ENCODE assay signal across 8 mouse cellular contexts in the genomic region with DNA sequence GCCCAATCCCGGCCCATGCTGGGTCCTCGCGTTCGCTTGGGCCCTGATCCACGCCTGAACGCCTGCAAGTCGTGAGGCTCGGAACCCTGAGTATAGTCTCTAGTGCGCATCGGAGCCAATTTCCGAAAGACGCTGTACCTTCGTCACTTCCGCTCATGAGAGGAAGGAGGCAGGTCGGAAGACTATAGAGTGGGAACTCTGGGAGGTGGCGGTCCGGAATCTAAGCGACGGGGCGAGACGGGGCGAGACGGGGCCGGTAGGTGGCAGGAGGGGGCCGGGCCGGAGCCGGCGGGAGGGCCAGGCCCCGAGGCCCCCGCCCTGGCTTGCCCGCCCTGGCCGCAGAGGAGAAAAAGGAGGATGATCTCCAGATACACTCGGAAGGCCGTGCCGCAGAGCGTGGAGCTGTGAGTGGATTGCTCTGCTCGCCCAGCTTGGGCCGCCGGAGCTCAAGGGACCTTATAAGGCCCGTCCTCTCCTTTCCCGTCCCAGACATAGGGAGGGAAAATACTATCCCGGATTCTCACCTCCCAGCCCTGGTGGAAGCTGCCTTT. TPM values are rescaled to one million over a fixed set of nuclear protein-coding genes. Genes with fewer than 3 reads are reported as not detected.
A peak's percentile ranks its signal among the peaks of the same experiment; 100 is the strongest.
DNase-seq lines count a peak whose midpoint lies in the region; ATAC-seq and TF ChIP-seq lines count a peak whose summit lies in the region.

TSS of gene Ecd (minus strand) at position 131 of the 551 bp plus-strand sequence.
TSS of gene Fam149b (plus strand) at position 172 of the 551 bp plus-strand sequence.

- DNase-seq in G1E (ENCODE audit: low spot score): peak; percentile 81
- peak; percentile 86 to 91 for DNase-seq in cerebellum, adult 18-20 months
- DNase-seq in heart, postnatal 36 days: peak; percentile 91 to 94
- DNase-seq in layer of hippocampus, adult 2 months (ENCODE audit: low spot score in 2 of 2): peak; percentile 92
- peak; percentile 99 for DNase-seq in lung, embryonic 14.5 days
- peak; percentile 89 for DNase-seq in thymus, adult 2 months

- peaks cover 24% of the 10 kb centered on the region for H3K4me1 ChIP-seq in G1E (ENCODE audit: insufficient read depth, low read depth, low read length)
- H3K4me1 ChIP-seq in forebrain, embryonic 16.5 days (replicated peaks; ENCODE audit: control insufficient read depth, insufficient read depth, low read length): peaks cover 19% of the 10 kb centered on the region
- peaks cover 5% of the 10 kb centered on the region; the same call in 1 of the 2 replicates for H3K4me1 ChIP-seq in lung, embryonic 14.5 days (ENCODE audit: insufficient read depth)
- H3K4me1 ChIP-seq in olfactory bulb, adult 2 months (ENCODE audit: control insufficient read depth, insufficient read depth, low read length): peaks cover 2% of the 10 kb centered on the region; the same call in 1 of the 2 replicates
- no peaks in the 10 kb centered on the region for H3K4me1 ChIP-seq in thymus, adult 2 months (replicated peaks; ENCODE audit: control insufficient read depth, insufficient read depth, low read length)

- H3K9ac ChIP-seq in forebrain, embryonic 16.5 days (replicated peaks; ENCODE audit: low read depth, low read length): peak within 1 kb of the TSS; percentile 99
- peak within 1 kb of the TSS; percentile 96 for H3K9ac ChIP-seq in lung, embryonic 14.5 days

- peak within 1 kb of the TSS; percentile 80 for H3K4me3 ChIP-seq in G1E (ENCODE audit: low read depth, low read length)
- peak within 1 kb of the TSS; percentile 95 for H3K4me3 ChIP-seq in forebrain, embryonic 16.5 days (replicated peaks; ENCODE audit: low read length)
- peak within 1 kb of the TSS; percentile 98 for H3K4me3 ChIP-seq in layer of hippocampus, adult 2 months
- H3K4me3 ChIP-seq in lung, embryonic 14.5 days (ENCODE audit: low read depth, low read length): peak within 1 kb of the TSS; percentile 75
- H3K4me3 ChIP-seq in olfactory bulb, adult 2 months (ENCODE audit: insufficient read depth, low read depth, low read length): peak within 1 kb of the TSS; percentile 97
- peak within 1 kb of the TSS; percentile 91 for H3K4me3 ChIP-seq in thymus, adult 2 months (ENCODE audit: control insufficient read depth, insufficient read depth, low read length)

- peak within 1 kb of the TSS; percentile 92 for H3K4me2 ChIP-seq in forebrain, embryonic 16.5 days (ENCODE audit: low read length)
- peak within 1 kb of the TSS; percentile 70 for H3K4me2 ChIP-seq in lung, embryonic 14.5 days

- ATAC-seq in G1E (ENCODE audit: extremely low read depth, insufficient number of reproducible peaks, low FRiP score, poor library complexity, severe bottlenecking): peak; percentile 99
- ATAC-seq in forebrain, embryonic 16.5 days: peak; percentile 100
- ATAC-seq in lung, embryonic 14.5 days (ENCODE audit: insufficient read depth): peak; percentile 99

- TF ChIP-seq POLR2A in olfactory bulb, adult 2 months (IDR thresholded peaks at IDR 0.05; ENCODE audit: insufficient read depth, low read depth, low read length): peak; percentile 63; the same call in 1 of the 2 replicates
- TF ChIP-seq POLR2A in thymus, adult 2 months (IDR thresholded peaks at IDR 0.05; ENCODE audit: control insufficient read depth, extremely low read depth, insufficient read depth, low read length, poor library complexity): peak; percentile 32

- TF ChIP-seq CTCF in G1E (IDR thresholded peaks at IDR 0.05; ENCODE audit: low read depth, low read length): no peak
- peak; percentile 69 for TF ChIP-seq CTCF in layer of hippocampus, adult 2 months (conservative IDR thresholded peaks at IDR 0.05)
- peak; percentile 56 for TF ChIP-seq CTCF in lung, embryonic 14.5 days (IDR thresholded peaks at IDR 0.05; ENCODE audit: low read depth)
- peak; percentile 28; the same call in 1 of the 2 replicates for TF ChIP-seq CTCF in olfactory bulb, adult 2 months (IDR thresholded peaks at IDR 0.05; ENCODE audit: insufficient read depth, low read depth, low read length)
- TF ChIP-seq CTCF in thymus, adult 2 months (IDR thresholded peaks at IDR 0.05; ENCODE audit: borderline replicate concordance, control insufficient read depth, extremely low read depth, insufficient read depth, low read length, poor library complexity): 0 out of 2 replicates have a peak, but pooled peaks have one; percentile 32

- peaks cover 3% of the 10 kb centered on the region; the same call in 1 of the 2 replicates for H3K9me3 ChIP-seq in G1E (replicated peaks)
- no peaks in the 10 kb centered on the region for H3K9me3 ChIP-seq in forebrain, embryonic 16.5 days (ENCODE audit: control insufficient read depth, low read length)
- no peaks in the 10 kb centered on the region for H3K9me3 ChIP-seq in lung, embryonic 14.5 days (ENCODE audit: low read depth, low read length)

- H3K27ac ChIP-seq in forebrain, embryonic 16.5 days (ENCODE audit: low read length): peak within 1 kb of the TSS; percentile 89
- H3K27ac ChIP-seq in layer of hippocampus, adult 2 months: peak within 1 kb of the TSS; percentile 96
- H3K27ac ChIP-seq in lung, embryonic 14.5 days (ENCODE audit: low read depth): peak within 1 kb of the TSS; percentile 92
- peak within 1 kb of the TSS; percentile 86 for H3K27ac ChIP-seq in olfactory bulb, adult 2 months (ENCODE audit: insufficient read depth, low read depth, low read length)
- H3K27ac ChIP-seq in thymus, adult 2 months (ENCODE audit: control insufficient read depth, insufficient read depth, low read length): peak within 1 kb of the TSS; percentile 28; the same call in 1 of the 2 replicates

- intact Hi-C loops in heart, postnatal 36 days (cut with DNase I): loop anchor here (2.0 kb wide), 1 partner anchor 41 kb away; the partner anchor contains the start of gene Dnajc9

- H3K27me3 ChIP-seq in G1E (ENCODE audit: insufficient read depth, low read length): no peaks in the 10 kb centered on the region
- H3K27me3 ChIP-seq in forebrain, embryonic 16.5 days (replicated peaks; ENCODE audit: control insufficient read depth, insufficient read depth, low read length): no peaks in the 10 kb centered on the region
- H3K27me3 ChIP-seq in lung, embryonic 14.5 days (ENCODE audit: insufficient read depth, low read length): no peaks in the 10 kb centered on the region
- H3K27me3 ChIP-seq in thymus, adult 2 months (ENCODE audit: control insufficient read depth, insufficient read depth, low read length): no peaks in the 10 kb centered on the region; the same call in 1 of the 2 replicates

- H3K36me3 ChIP-seq in G1E (replicated peaks): peaks cover 50% of the 10 kb centered on the region
- no peaks in the 10 kb centered on the region; the same call in none of the 2 replicates for H3K36me3 ChIP-seq in forebrain, embryonic 16.5 days (ENCODE audit: control insufficient read depth, insufficient read depth)
- peaks cover 29% of the 10 kb centered on the region; the same call in 1 of the 2 replicates for H3K36me3 ChIP-seq in lung, embryonic 14.5 days (ENCODE audit: insufficient read depth)
- no peaks in the 10 kb centered on the region; the same call in 1 of the 2 replicates for H3K36me3 ChIP-seq in thymus, adult 2 months (ENCODE audit: control insufficient read depth, insufficient read depth, low read length)

- WGBS in forebrain, embryonic 16.5 days: under 1% methylated on average over 42 of the region's 42 CpGs
- under 1% methylated on average over 42 of the region's 42 CpGs for WGBS in lung, embryonic 14.5 days
- WGBS in olfactory bulb, adult 2 months: under 1% methylated on average over 42 of the region's 42 CpGs
- under 1% methylated on average over 42 of the region's 42 CpGs for WGBS in thymus, adult 2 months

RNA-seq across cellular contexts. Expression of gene Ecd, which starts in this region (rescaled TPM):
- total RNA-seq in G1E (2014; fragmentation: Nextera tagmentation) (66.1 and 79.6 TPM in 2 replicates), G1E (2017) (62.5 and 63.9 TPM in 2 replicates)
- polyA plus RNA-seq in G1E (2012): 56.6 and 58.0 TPM in 2 replicates
- polyA plus RNA-seq in forebrain, embryonic 16.5 days (2015; fragmentation: Nextera tagmentation; extraction: Ambion mirVana): 53.9 and 57.6 TPM in 2 replicates
- 10 to 100 TPM; 34.3 to 35.3 TPM for total RNA-seq in heart, postnatal 36 days (2021)
- total RNA-seq in layer of hippocampus, adult 2 months (2021): 10 to 100 TPM; 31.7 to 37.2 TPM
- polyA plus RNA-seq in lung, embryonic 14.5 days (2014; fragmentation: Nextera tagmentation; extraction: Ambion mirVana): 56.8 and 60.6 TPM in 2 replicates
- polyA plus RNA-seq in olfactory bulb, adult 2 months (2012; ENCODE audit: insufficient read depth, insufficient read length, low replicate concordance, missing spikeins): not detected in 2 replicates
- polyA plus RNA-seq in thymus, adult 2 months (2012; rRNA removed): 24.5 and 29.9 TPM in 2 replicates

RNA-seq across cellular contexts. Expression of gene Fam149b, which starts in this region (rescaled TPM):
- total RNA-seq in G1E (2014; fragmentation: Nextera tagmentation) (38.5 and 42.3 TPM in 2 replicates), G1E (2017) (27.4 and 29.9 TPM in 2 replicates)
- polyA plus RNA-seq in G1E (2012): 12.2 and 15.6 TPM in 2 replicates
- 40.0 and 44.2 TPM in 2 replicates for polyA plus RNA-seq in forebrain, embryonic 16.5 days (2015; fragmentation: Nextera tagmentation; extraction: Ambion mirVana)
- total RNA-seq in heart, postnatal 36 days (2021): 10 to 100 TPM; 29.6 to 35.0 TPM
- total RNA-seq in layer of hippocampus, adult 2 months (2021): 10 to 100 TPM; 46.6 to 52.8 TPM
- polyA plus RNA-seq in lung, embryonic 14.5 days (2014; fragmentation: Nextera tagmentation; extraction: Ambion mirVana): 42.8 and 44.4 TPM in 2 replicates
- polyA plus RNA-seq in olfactory bulb, adult 2 months (2012; ENCODE audit: insufficient read depth, insufficient read length, low replicate concordance, missing spikeins): not detected in 2 replicates
- 28.4 and 34.5 TPM in 2 replicates for polyA plus RNA-seq in thymus, adult 2 months (2012; rRNA removed)

Comparison
In these comparisons a context has a peak if more than half of its experiments do, and no peak if none do; other contexts are left out.
1. Peak in every context shown above with its lines: DNase-seq, ATAC-seq, H3K4me3 ChIP-seq and H3K27ac ChIP-seq.
2. RNA of gene Fam149b (polyA plus RNA-seq): 42.8 to 44.4 TPM in lung, embryonic 14.5 days, 40.0 to 44.2 TPM in forebrain, embryonic 16.5 days, 28.4 to 34.5 TPM in thymus, adult 2 months and 12.2 to 15.6 TPM in G1E; not detected in olfactory bulb, adult 2 months; every median in the first group is over 10 times any median in the second.
3. H3K27ac ChIP-seq: peak in every context shown above with its lines; median percentile 96 in layer of hippocampus, adult 2 months; 92 in lung, embryonic 14.5 days; 89 in forebrain, embryonic 16.5 days; 86 in olfactory bulb, adult 2 months; 28 in thymus, adult 2 months.